Mouse (Mus musculus) intestine, embryonic 16.5 days (tissue): ENCODE measurements around the gene Phldb2. TPM values are rescaled to one million over a fixed set of nuclear protein-coding genes. Genes with fewer than 3 reads are reported as not detected.

ENCODE experiments used
- ATAC-seq: fragments of 200-750 bp; cut with Nextera tagmentation; 2 replicates; pipeline ENCODE4 v1.8.0; 2017; ENCODE audit warnings: moderate TSS enrichment, moderate library complexity
- H3K27ac ChIP-seq: fragments of 300-500 bp; sonication (generic); 2 replicates; pipeline ENCODE4 v1.5.1; 2014; ENCODE audit warnings: mild to moderate bottlenecking, low read length
- H3K27me3 ChIP-seq: fragments of 300-500 bp; sonication (generic); replicated peaks from 2 replicates; pipeline ENCODE4 v1.6.1; 2014; ENCODE audit warnings: low read length, control low read depth, mixed read lengths; ENCODE audit not compliant: control insufficient read depth, insufficient read depth
- H3K36me3 ChIP-seq: fragments of 300-500 bp; sonication (generic); 2 replicates; pipeline ENCODE4 v1.6.1; 2014; ENCODE audit warnings: low read length, control low read depth; ENCODE audit not compliant: control insufficient read depth, insufficient read depth
- H3K4me1 ChIP-seq: fragments of 300-500 bp; sonication (generic); 2 replicates; pipeline ENCODE4 v1.6.1; 2014; ENCODE audit warnings: low read length, control low read depth, mixed read lengths; ENCODE audit not compliant: control insufficient read depth, insufficient read depth
- H3K4me2 ChIP-seq: fragments of 300-500 bp; sonication (generic); 2 replicates; pipeline ENCODE4 v1.6.1; 2014; ENCODE audit warnings: low read depth, low read length, control low read depth
- H3K4me3 ChIP-seq: fragments of 300-500 bp; sonication (generic); 2 replicates; pipeline ENCODE4 v1.5.1; 2014; ENCODE audit warnings: mild to moderate bottlenecking, low read length
- H3K9ac ChIP-seq: fragments of 300-500 bp; sonication (generic); 2 replicates; pipeline ENCODE4 v1.6.1; 2014; ENCODE audit warnings: low read depth, low read length
- H3K9me3 ChIP-seq: fragments of 300-500 bp; sonication (generic); 2 replicates; pipeline ENCODE4 v1.6.1; 2016; ENCODE audit warnings: low read length, control low read depth; ENCODE audit not compliant: control insufficient read depth
- WGBS: fragments of 180-500 bp; shearing (Covaris S2); extraction: QIAGEN DNeasy Blood & Tissue Kit; methylation state at CpG from one replicate; pipeline ENCODE4 v1.1.7; 2014; 5-methylcytosine and 5-hydroxymethylcytosine counted together
- polyA plus RNA-seq: library from polyadenylated mRNA; unstranded; fragments of >200 nt; fragmentation: Nextera tagmentation; extraction: Ambion mirVana; gene quantifications from 2 replicates; pipeline ENCODE4 v1.2.1, GENCODE M21; 2015

Gene Phldb2
- polyA plus RNA-seq, 1 experiment from 2014 or later: 20.7 TPM

- Histone ChIP-seq H3K9ac (no peak overlapping the region), H3K4me3 (no peak overlapping the region), H3K9me3 (no peaks in the 10 kb centered on the region), H3K4me1 (no peaks in the 10 kb centered on the region), H3K27me3 (no peaks in the 10 kb centered on the region), H3K27ac (no peak overlapping the region), H3K4me2 (no peak overlapping the region), H3K36me3 (peaks cover 13% of the 10 kb centered on the region)
- no peak for ATAC-seq
- 73% methylated on average over 6 of the region's 6 CpGs for WGBS
Observed at GRCm38 (mm10) chr16:45780001-45780400, 173.4 kb downstream of the Phldb2 start.

GRCm38 (mm10) chr16:45774813-45775212 is 178.6 kb downstream of the Phldb2 start:
- 82% methylated on average over 5 of the region's 5 CpGs for WGBS
- Histone ChIP-seq H3K4me1 (no peaks in the 10 kb centered on the region), H3K36me3 (peaks cover 8% of the 10 kb centered on the region; the same call in 1 of the 2 replicates), H3K4me2 (no peak overlapping the region), H3K27me3 (no peaks in the 10 kb centered on the region), H3K9ac (no peak overlapping the region), H3K4me3 (no peak overlapping the region), H3K9me3 (no peaks in the 10 kb centered on the region), H3K27ac (no peak overlapping the region)
- no peak for ATAC-seq

GRCm38 (mm10) chr16:45770914-45771313 is 182.5 kb downstream of the Phldb2 start:
- no peak for ATAC-seq

GRCm38 (mm10) chr16:45767853-45768640 is 185.4 kb downstream of the Phldb2 start:
- Histone ChIP-seq H3K9me3 (no peaks in the 10 kb centered on the region), H3K4me1 (no peaks in the 10 kb centered on the region), H3K4me3 (no peak overlapping the region), H3K27ac (no peak overlapping the region), H3K4me2 (no peak overlapping the region), H3K36me3 (0 out of 2 replicates have a peak, but pooled peaks cover 4% of the 10 kb centered on the region), H3K9ac (no peak overlapping the region), H3K27me3 (no peaks in the 10 kb centered on the region)
- WGBS: 71% methylated on average over 10 of the region's 10 CpGs
- ATAC-seq: no peak

More at GRCm38 (mm10) chr16:45770914-45771313, 182.5 kb downstream of the Phldb2 start:
- Histone ChIP-seq H3K36me3 (0 out of 2 replicates have a peak, but pooled peaks cover 4% of the 10 kb centered on the region), H3K9ac (no peak overlapping the region), H3K4me2 (no peak overlapping the region), H3K27ac (no peak overlapping the region), H3K4me3 (no peak overlapping the region), H3K4me1 (no peaks in the 10 kb centered on the region), H3K27me3 (no peaks in the 10 kb centered on the region), H3K9me3 (no peaks in the 10 kb centered on the region)
- 95% methylated on average over 6 of the region's 6 CpGs for WGBS

GRCm38 (mm10) chr16:45767434-45767833 is 186.0 kb downstream of the Phldb2 start:
- Histone ChIP-seq H3K4me2 (no peak overlapping the region), H3K36me3 (0 out of 2 replicates have a peak, but pooled peaks cover 4% of the 10 kb centered on the region), H3K4me1 (no peaks in the 10 kb centered on the region), H3K9ac (no peak overlapping the region), H3K9me3 (no peaks in the 10 kb centered on the region), H3K27ac (no peak overlapping the region), H3K27me3 (no peaks in the 10 kb centered on the region), H3K4me3 (no peak overlapping the region)
- WGBS: 48% methylated on average over 4 of the region's 4 CpGs
- ATAC-seq: no peak

- Histone ChIP-seq H3K4me3 (no peak overlapping the region), H3K4me2 (no peak overlapping the region), H3K9ac (no peak overlapping the region), H3K27me3 (no peaks in the 10 kb centered on the region), H3K4me1 (no peaks in the 10 kb centered on the region), H3K9me3 (no peaks in the 10 kb centered on the region), H3K36me3 (0 out of 2 replicates have a peak, but pooled peaks cover 4% of the 10 kb centered on the region), H3K27ac (no peak overlapping the region)
- WGBS: 73% methylated on average over 7 of the region's 7 CpGs
- no peak for ATAC-seq
Observed at GRCm38 (mm10) chr16:45765801-45766494, 187.4 kb downstream of the Phldb2 start.

- no peak for ATAC-seq
- H3K4me3 ChIP-seq: no peak overlapping the region
- H3K27ac ChIP-seq: no peak overlapping the region
- no peak overlapping the region for H3K4me2 ChIP-seq
- 0 out of 2 replicates have a peak, but pooled peaks cover 4% of the 10 kb centered on the region for H3K36me3 ChIP-seq
- H3K4me1 ChIP-seq: no peaks in the 10 kb centered on the region
- H3K27me3 ChIP-seq: no peaks in the 10 kb centered on the region
- 84% methylated on average over 3 of the region's 3 CpGs for WGBS
- no peaks in the 10 kb centered on the region for H3K9me3 ChIP-seq
- no peak overlapping the region for H3K9ac ChIP-seq
Observed at GRCm38 (mm10) chr16:45765102-45765501, 188.3 kb downstream of the Phldb2 start.

- no peak overlapping the region for H3K27ac ChIP-seq
- no peak overlapping the region for H3K9ac ChIP-seq
- H3K36me3 ChIP-seq: 0 out of 2 replicates have a peak, but pooled peaks cover 4% of the 10 kb centered on the region
- no peak overlapping the region for H3K4me3 ChIP-seq
- no peaks in the 10 kb centered on the region for H3K4me1 ChIP-seq
- no peak for ATAC-seq
- H3K4me2 ChIP-seq: no peak overlapping the region
- no peaks in the 10 kb centered on the region for H3K9me3 ChIP-seq
- H3K27me3 ChIP-seq: no peaks in the 10 kb centered on the region
- 85% methylated on average over 13 of the region's 13 CpGs for WGBS
Observed at GRCm38 (mm10) chr16:45762859-45763505, 190.4 kb downstream of the Phldb2 start.

GRCm38 (mm10) chr16:45761425-45761824 is 192.0 kb downstream of the Phldb2 start:
- Histone ChIP-seq H3K27me3 (no peaks in the 10 kb centered on the region), H3K27ac (no peak overlapping the region), H3K4me3 (no peak overlapping the region), H3K9me3 (no peaks in the 10 kb centered on the region), H3K36me3 (peaks cover 4% of the 10 kb centered on the region; the same call in 1 of the 2 replicates), H3K4me1 (no peaks in the 10 kb centered on the region), H3K9ac (no peak overlapping the region), H3K4me2 (no peak overlapping the region)
- ATAC-seq: no peak
- WGBS: 67% methylated on average over 1 of the region's 1 CpGs
